Mouse (Mus musculus): ENCODE measurements at regions not wholly inside any gene's neighbourhood (a gene's known extent, or its start where the extent isn't known, plus 50 kb on each side); places are given as distances from the start of the nearest gene placed in this dataset.

- Histone ChIP-seq H3K4me3 (ENCODE audit: insufficient read depth, low read length) (no peak overlapping the region), H3K4me1 (ENCODE audit: control insufficient read depth, insufficient read depth, low read length) (no peaks in the 10 kb centered on the region), H3K27ac (ENCODE audit: insufficient read depth, low read length) (no peak overlapping the region)
- TF ChIP-seq CTCF (IDR thresholded peaks at IDR 0.05; ENCODE audit: borderline replicate concordance, insufficient read depth, low read length) (no peak), POLR2A (IDR thresholded peaks at IDR 0.05; ENCODE audit: low read depth, low read length) (no peak)
Observed at GRCm38 (mm10) chr3:147919146-147919545, 1067.0 kb downstream of the Ttll7 start.

GRCm38 (mm10) chr3:147896751-147897150 lies 1044.6 kb downstream of the Ttll7 start:
- no peak overlapping the region for H3K27ac ChIP-seq (ENCODE audit: insufficient read depth, low read length)
- TF ChIP-seq CTCF (IDR thresholded peaks at IDR 0.05; ENCODE audit: borderline replicate concordance, insufficient read depth, low read length) (no peak), POLR2A (IDR thresholded peaks at IDR 0.05; ENCODE audit: low read depth, low read length) (no peak)
- no peak overlapping the region for H3K4me3 ChIP-seq (ENCODE audit: insufficient read depth, low read length)
- H3K4me1 ChIP-seq (ENCODE audit: control insufficient read depth, insufficient read depth, low read length) = no peaks in the 10 kb centered on the region

- no peak overlapping the region for H3K4me3 ChIP-seq (ENCODE audit: insufficient read depth, low read length)
- TF ChIP-seq CTCF (IDR thresholded peaks at IDR 0.05; ENCODE audit: borderline replicate concordance, insufficient read depth, low read length) (no peak), POLR2A (IDR thresholded peaks at IDR 0.05; ENCODE audit: low read depth, low read length) (no peak)
- H3K27ac ChIP-seq (ENCODE audit: insufficient read depth, low read length) = no peak overlapping the region
- H3K4me1 ChIP-seq (ENCODE audit: control insufficient read depth, insufficient read depth, low read length) = no peaks in the 10 kb centered on the region
Observed at GRCm38 (mm10) chr3:147891682-147892081, 1039.5 kb downstream of the Ttll7 start.

- Histone ChIP-seq H3K4me3 (ENCODE audit: insufficient read depth, low read length) (no peak overlapping the region), H3K4me1 (ENCODE audit: control insufficient read depth, insufficient read depth, low read length) (no peaks in the 10 kb centered on the region), H3K27ac (ENCODE audit: insufficient read depth, low read length) (no peak overlapping the region)
- TF ChIP-seq CTCF (IDR thresholded peaks at IDR 0.05; ENCODE audit: borderline replicate concordance, insufficient read depth, low read length) = no peak
Observed at GRCm38 (mm10) chr3:147886261-147886893, 1034.2 kb downstream of the Ttll7 start.

- Histone ChIP-seq H3K4me1 (ENCODE audit: control insufficient read depth, insufficient read depth, low read length) (peaks cover 3% of the 10 kb centered on the region; the same call in 1 of the 2 replicates), H3K4me3 (ENCODE audit: insufficient read depth, low read length) (no peak overlapping the region), H3K27ac (ENCODE audit: insufficient read depth, low read length) (no peak overlapping the region)
- TF ChIP-seq CTCF (IDR thresholded peaks at IDR 0.05; ENCODE audit: borderline replicate concordance, insufficient read depth, low read length) (no peak), POLR2A (IDR thresholded peaks at IDR 0.05; ENCODE audit: low read depth, low read length) (no peak)
Observed at GRCm38 (mm10) chr3:147882936-147883645, 1030.9 kb downstream of the Ttll7 start.

GRCm38 (mm10) chr3:147878690-147879089 lies 1026.5 kb downstream of the Ttll7 start:
- no peak overlapping the region for H3K4me3 ChIP-seq (ENCODE audit: insufficient read depth, low read length)
- TF ChIP-seq CTCF (IDR thresholded peaks at IDR 0.05; ENCODE audit: borderline replicate concordance, insufficient read depth, low read length) (no peak), POLR2A (IDR thresholded peaks at IDR 0.05; ENCODE audit: low read depth, low read length) (no peak)
- H3K27ac ChIP-seq (ENCODE audit: insufficient read depth, low read length) = no peak overlapping the region
- peaks cover 3% of the 10 kb centered on the region; the same call in 1 of the 2 replicates for H3K4me1 ChIP-seq (ENCODE audit: control insufficient read depth, insufficient read depth, low read length)

GRCm38 (mm10) chr3:147868281-147868680 lies 1016.1 kb downstream of the Ttll7 start:
- TF ChIP-seq CTCF (IDR thresholded peaks at IDR 0.05; ENCODE audit: borderline replicate concordance, insufficient read depth, low read length) (no peak), POLR2A (IDR thresholded peaks at IDR 0.05; ENCODE audit: low read depth, low read length) (no peak)
- Histone ChIP-seq H3K4me3 (ENCODE audit: insufficient read depth, low read length) (no peak overlapping the region), H3K4me1 (ENCODE audit: control insufficient read depth, insufficient read depth, low read length) (no peaks in the 10 kb centered on the region), H3K27ac (ENCODE audit: insufficient read depth, low read length) (no peak overlapping the region)

- TF ChIP-seq CTCF (IDR thresholded peaks at IDR 0.05; ENCODE audit: borderline replicate concordance, insufficient read depth, low read length) = no peak
- no peak for TF ChIP-seq POLR2A (IDR thresholded peaks at IDR 0.05; ENCODE audit: low read depth, low read length)
- peak overlapping the region; percentile 98 for H3K27ac ChIP-seq (ENCODE audit: insufficient read depth, low read length)
- no peak overlapping the region for H3K4me3 ChIP-seq (ENCODE audit: insufficient read depth, low read length)
- H3K4me1 ChIP-seq (ENCODE audit: control insufficient read depth, insufficient read depth, low read length) = peaks cover 5% of the 10 kb centered on the region; the same call in 1 of the 2 replicates
Observed at GRCm38 (mm10) chr3:147853346-147853745, 1001.2 kb downstream of the Ttll7 start.

GRCm38 (mm10) chr3:147852830-147853229 lies 1000.7 kb downstream of the Ttll7 start:
- H3K4me1 ChIP-seq (ENCODE audit: control insufficient read depth, insufficient read depth, low read length) = peaks cover 5% of the 10 kb centered on the region; the same call in 1 of the 2 replicates
- TF ChIP-seq CTCF (IDR thresholded peaks at IDR 0.05; ENCODE audit: borderline replicate concordance, insufficient read depth, low read length) = no peak
- no peak for TF ChIP-seq POLR2A (IDR thresholded peaks at IDR 0.05; ENCODE audit: low read depth, low read length)
- H3K4me3 ChIP-seq (ENCODE audit: insufficient read depth, low read length) = no peak overlapping the region
- H3K27ac ChIP-seq (ENCODE audit: insufficient read depth, low read length) = peak overlapping the region; percentile 98

GRCm38 (mm10) chr3:147841357-147841756 lies 989.2 kb downstream of the Ttll7 start:
- Histone ChIP-seq H3K27ac (ENCODE audit: insufficient read depth, low read length) (no peak overlapping the region), H3K4me3 (ENCODE audit: insufficient read depth, low read length) (no peak overlapping the region), H3K4me1 (ENCODE audit: control insufficient read depth, insufficient read depth, low read length) (no peaks in the 10 kb centered on the region)
- no peak for TF ChIP-seq CTCF (IDR thresholded peaks at IDR 0.05; ENCODE audit: borderline replicate concordance, insufficient read depth, low read length)
- no peak for TF ChIP-seq POLR2A (IDR thresholded peaks at IDR 0.05; ENCODE audit: low read depth, low read length)

Measured in embryonic fibroblast, embryonic 13.5 days (primary cell).